Comparison of ENCODE assay signal across 8 mouse cellular contexts in genomic region chr1:131526371-131527270, GRCm38 (mm10). TPM values are rescaled to one million over a fixed set of nuclear protein-coding genes. Genes with fewer than 3 reads are reported as not detected.
A peak's percentile ranks its signal among the peaks of the same experiment; 100 is the strongest.
DNase-seq lines count a peak whose midpoint lies in the region; ATAC-seq and TF ChIP-seq lines count a peak whose summit lies in the region.

No protein-coding gene starts in this region.

- H3K4me3 ChIP-seq in ES-Bruce4 (ENCODE audit: low read depth, low read length) = peak overlapping the region; percentile 98
- peak overlapping the region; percentile 80 for H3K4me3 ChIP-seq in heart, embryonic 15.5 days
- H3K4me3 ChIP-seq in lung, postnatal 0 days (ENCODE audit: low read depth, low read length) = peak overlapping the region; percentile 77

- H3K27ac ChIP-seq in ES-Bruce4 (ENCODE audit: insufficient read depth, low read length) = peak overlapping the region; percentile 55
- H3K27ac ChIP-seq in heart, embryonic 15.5 days = peak overlapping the region; percentile 96
- peak overlapping the region; percentile 94 for H3K27ac ChIP-seq in lung, postnatal 0 days (ENCODE audit: low read length)

- no peak for TF ChIP-seq POLR2A in ES-Bruce4 (IDR thresholded peaks at IDR 0.05; ENCODE audit: insufficient read depth, low read length)
- TF ChIP-seq POLR2A in brain, embryonic 14.5 days (IDR thresholded peaks at IDR 0.05; ENCODE audit: borderline replicate concordance, extremely low read depth, insufficient read depth, insufficient read length, poor library complexity, severe bottlenecking) = no peak; the same call in 1 of the 2 replicates

- H3K4me2 ChIP-seq in heart, embryonic 15.5 days = peak overlapping the region; percentile 94
- peak overlapping the region; percentile 89 for H3K4me2 ChIP-seq in lung, postnatal 0 days (replicated peaks; ENCODE audit: low read depth, low read length)

- peak overlapping the region; percentile 93 for H3K9ac ChIP-seq in ES-Bruce4 (ENCODE audit: low read depth, poor library complexity, severe bottlenecking)
- H3K9ac ChIP-seq in heart, embryonic 15.5 days = peak overlapping the region; percentile 75
- peak overlapping the region; percentile 66 for H3K9ac ChIP-seq in lung, postnatal 0 days (replicated peaks; ENCODE audit: low read depth)

- no peaks in the 10 kb centered on the region for H3K9me3 ChIP-seq in ES-Bruce4 (replicated peaks; ENCODE audit: control insufficient read depth, insufficient read depth, low read length, poor library complexity, severe bottlenecking)
- H3K9me3 ChIP-seq in heart, embryonic 15.5 days (replicated peaks) = no peaks in the 10 kb centered on the region
- no peaks in the 10 kb centered on the region for H3K9me3 ChIP-seq in lung, postnatal 0 days (ENCODE audit: low read length)

- peaks cover 2% of the 10 kb centered on the region for H3K4me1 ChIP-seq in ES-Bruce4 (ENCODE audit: control insufficient read depth, insufficient read depth, low read length)
- H3K4me1 ChIP-seq in heart, embryonic 15.5 days (replicated peaks) = peaks cover 46% of the 10 kb centered on the region
- peaks cover 28% of the 10 kb centered on the region for H3K4me1 ChIP-seq in lung, postnatal 0 days (ENCODE audit: insufficient read depth, low read depth, low read length)

- H3K27me3 ChIP-seq in ES-Bruce4 (ENCODE audit: control insufficient read depth, insufficient read depth, low read length, poor library complexity, severe bottlenecking) = no peaks in the 10 kb centered on the region
- H3K27me3 ChIP-seq in heart, embryonic 15.5 days = no peaks in the 10 kb centered on the region
- H3K27me3 ChIP-seq in lung, postnatal 0 days (replicated peaks; ENCODE audit: insufficient read depth, low read length) = no peaks in the 10 kb centered on the region

- no peak for TF ChIP-seq EP300 in ES-Bruce4 (IDR thresholded peaks at IDR 0.05; ENCODE audit: insufficient read depth, low read depth, low read length)
- no peak for TF ChIP-seq EP300 in lung, postnatal 0 days (IDR thresholded peaks at IDR 0.05)

- peak; percentile 78 for DNase-seq in brain, embryonic 14.5 days (ENCODE audit: low read depth)
- DNase-seq in kidney, postnatal 25 days = peak; percentile 74 to 89
- peak; percentile 83 for DNase-seq in lung, postnatal 0 days (ENCODE audit: low spot score)
- peak; percentile 54 for DNase-seq in ovary, postnatal 10 days (ENCODE audit: low spot score)
- DNase-seq in thymus, postnatal 25 days = peak; percentile 66

- peak; percentile 55 for ATAC-seq in erythroid progenitor cell, adult 5-6 weeks (replicated peaks; ENCODE audit: low FRiP score, poor library complexity, severe bottlenecking)
- peak; percentile 21 for ATAC-seq in heart, embryonic 15.5 days (replicated peaks; ENCODE audit: insufficient number of reproducible peaks, insufficient read depth, low FRiP score, low read depth)
- ATAC-seq in lung, postnatal 0 days = peak; percentile 27

- under 1% methylated on average over 80 of the region's 81 CpGs for WGBS in heart, embryonic 15.5 days
- WGBS in lung, postnatal 0 days = under 1% methylated on average over 68 of the region's 81 CpGs

- H3K36me3 ChIP-seq in ES-Bruce4 (ENCODE audit: control insufficient read depth, insufficient read depth, low read length, poor library complexity, severe bottlenecking) = no peaks in the 10 kb centered on the region; the same call in 1 of the 2 replicates
- no peaks in the 10 kb centered on the region for H3K36me3 ChIP-seq in heart, embryonic 15.5 days
- no peaks in the 10 kb centered on the region for H3K36me3 ChIP-seq in lung, postnatal 0 days (ENCODE audit: insufficient read depth, low read length)

- TF ChIP-seq CTCF in ES-Bruce4 (IDR thresholded peaks at IDR 0.05; ENCODE audit: low read depth, low read length) = no peak
- peak; percentile 15; the same call in 1 of the 2 replicates for TF ChIP-seq CTCF in brain, embryonic 14.5 days (IDR thresholded peaks at IDR 0.05; ENCODE audit: borderline replicate concordance, extremely low read depth, insufficient read depth, insufficient read length)
- peak; percentile 71 for TF ChIP-seq CTCF in lung, postnatal 0 days (IDR thresholded peaks at IDR 0.05)

RNA-seq across cellular contexts. Expression of gene Srgap2, which starts 0.5 kb away (rescaled TPM):
- polyA plus RNA-seq in ES-Bruce4 (2011; ENCODE audit: insufficient read depth, insufficient read length, low read depth, missing spikeins) = 78.9 and 83.8 TPM in 2 replicates
- 31.5 and 51.1 TPM in 2 replicates for polyA plus RNA-seq in brain, embryonic 14.5 days (2012; rRNA removed)
- total RNA-seq in erythroid progenitor cell, adult 5-6 weeks (2015; ENCODE audit: low replicate concordance) = 20.1 and 31.4 TPM in 2 replicates
- total RNA-seq in erythroid progenitor cell, adult 5-6 weeks (2017; ENCODE audit: low replicate concordance) = 22.8 and 31.3 TPM in 2 replicates
- polyA plus RNA-seq in heart, embryonic 15.5 days (2015; fragmentation: Nextera tagmentation; extraction: Ambion mirVana) = 10.0 and 15.8 TPM in 2 replicates
- polyA plus RNA-seq in lung, postnatal 0 days (2015; fragmentation: Nextera tagmentation; extraction: Ambion mirVana) = 9.5 and 10.1 TPM in 2 replicates

RNA-seq across cellular contexts. Expression of gene Fam72a, which starts 1.1 kb away (rescaled TPM):
- 6.4 and 6.6 TPM in 2 replicates for polyA plus RNA-seq in ES-Bruce4 (2011; ENCODE audit: insufficient read depth, insufficient read length, low read depth, missing spikeins)
- 1.1 and 2.1 TPM in 2 replicates for polyA plus RNA-seq in brain, embryonic 14.5 days (2012; rRNA removed)
- total RNA-seq in erythroid progenitor cell, adult 5-6 weeks (2015; ENCODE audit: low replicate concordance) = 1.1 TPM in 1 of 2 replicates, not detected in the other
- 1.3 TPM in 1 of 2 replicates, not detected in the other for total RNA-seq in erythroid progenitor cell, adult 5-6 weeks (2017; ENCODE audit: low replicate concordance)
- 2.4 and 2.7 TPM in 2 replicates for polyA plus RNA-seq in heart, embryonic 15.5 days (2015; fragmentation: Nextera tagmentation; extraction: Ambion mirVana)
- 1.1 and 1.3 TPM in 2 replicates for polyA plus RNA-seq in lung, postnatal 0 days (2015; fragmentation: Nextera tagmentation; extraction: Ambion mirVana)

Comparison
In these comparisons a context has a peak if more than half of its experiments do, and no peak if none do; other contexts are left out.
1. Peak in every context shown above with its lines: DNase-seq, ATAC-seq, H3K4me3 ChIP-seq and H3K27ac ChIP-seq.